Mouse (Mus musculus) layer of hippocampus, postnatal 14 days (tissue): Measurements from ENCODE around the gene Sfr1. TPM values are rescaled to one million over a fixed set of nuclear protein-coding genes. Genes with fewer than 3 reads are reported as not detected.

Experiments used
- DNase-seq, 2 experiments: peaks; one replicate each; pipeline ENCODE4 v3.0.0; 2021 to 2022; ENCODE audit warnings: low spot score in 2 of 2, mixed read lengths in 1 of 2
- microRNA-seq, 2 experiments: library from miRNA; unstranded; fragments of <30 nt; microRNA quantifications; one replicate each; pipeline ENCODE4 v1.2.0; 2021
- total RNA-seq, 2 experiments: library from RNA; stranded (reverse); gene quantifications; 2 replicates each; pipeline ENCODE4 v1.2.3; 2021

Sfr1 gene
- total RNA-seq, 2 experiments from 2014 or later, result 98.3 to 110 TPM

- no peak for DNase-seq
These were observed 17.5 kb downstream of the Sfr1 start for GRCm38 (mm10) chr19:47748950-47749349.

- DNase-seq, result no peak
These were observed 18.9 kb downstream of the Sfr1 start for GRCm38 (mm10) chr19:47750391-47750790.

DNA sequence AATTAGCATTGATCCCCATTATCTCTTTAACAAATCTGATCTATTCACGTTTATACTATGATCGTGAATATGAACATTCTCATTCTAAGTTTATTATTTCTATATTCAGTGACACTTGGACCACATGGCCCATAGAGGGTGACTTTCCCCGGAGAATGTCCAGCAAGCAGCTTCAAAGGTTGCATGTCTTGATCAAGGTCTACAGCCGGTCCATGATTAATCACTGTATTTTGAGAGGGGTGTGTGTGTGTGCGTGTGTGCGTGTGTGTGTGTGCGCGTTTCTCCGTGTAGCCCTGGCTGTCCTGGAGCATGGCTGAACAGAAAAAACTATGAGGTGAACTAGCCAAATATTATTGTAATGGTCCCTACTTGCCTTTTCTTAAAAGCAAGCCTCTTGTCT lies 21.0 kb downstream of the Sfr1 start:
- no peak for DNase-seq

DNA sequence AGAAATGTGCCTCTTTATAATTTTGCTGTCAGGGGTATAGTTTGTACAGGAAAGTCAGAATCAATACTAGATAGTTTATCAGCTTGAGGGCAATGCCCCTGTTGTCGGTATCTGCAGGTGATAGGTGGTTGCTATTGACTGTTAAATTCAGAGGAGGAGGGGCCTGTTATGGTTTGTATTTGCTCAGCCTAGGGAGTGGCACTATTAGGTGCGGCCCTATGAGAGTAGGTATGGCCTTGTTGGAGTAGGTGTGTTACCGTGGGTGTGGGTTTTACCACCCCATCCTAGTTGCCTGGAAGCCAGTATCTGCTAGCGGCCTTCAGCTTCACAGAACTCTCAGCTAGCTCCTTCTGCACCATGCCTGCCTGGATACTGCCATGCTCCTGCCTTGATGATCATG lies 22.4 kb downstream of the Sfr1 start:
- DNase-seq, result no peak

DNA sequence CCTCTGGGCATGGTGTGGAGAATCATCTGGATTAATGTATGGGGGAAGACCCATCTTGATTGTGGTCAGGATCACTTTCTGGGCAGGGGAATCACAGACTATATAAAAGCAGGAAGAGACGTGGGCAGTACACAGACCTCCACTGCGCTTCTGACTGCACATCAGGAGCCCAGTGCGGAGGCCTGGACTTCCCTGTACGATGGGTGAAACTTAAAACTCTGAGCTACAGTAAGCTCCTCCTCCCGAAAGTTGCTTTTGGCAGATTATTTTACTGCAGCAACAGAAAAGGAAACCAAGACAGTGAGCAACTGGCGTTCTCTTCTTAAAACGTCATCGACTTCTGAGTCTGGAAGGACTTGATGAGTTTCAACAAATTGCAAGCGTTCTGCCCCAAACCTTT lies 23.4 kb downstream of the Sfr1 start:
- no peak for DNase-seq

- DNase-seq, result no peak
These were observed 24.1 kb downstream of the Sfr1 start for GRCm38 (mm10) chr19:47755625-47756024.

GRCm38 (mm10) chr19:47777847-47778246 lies 46.4 kb downstream of the Sfr1 start:
- DNase-seq, result no peak

DNA sequence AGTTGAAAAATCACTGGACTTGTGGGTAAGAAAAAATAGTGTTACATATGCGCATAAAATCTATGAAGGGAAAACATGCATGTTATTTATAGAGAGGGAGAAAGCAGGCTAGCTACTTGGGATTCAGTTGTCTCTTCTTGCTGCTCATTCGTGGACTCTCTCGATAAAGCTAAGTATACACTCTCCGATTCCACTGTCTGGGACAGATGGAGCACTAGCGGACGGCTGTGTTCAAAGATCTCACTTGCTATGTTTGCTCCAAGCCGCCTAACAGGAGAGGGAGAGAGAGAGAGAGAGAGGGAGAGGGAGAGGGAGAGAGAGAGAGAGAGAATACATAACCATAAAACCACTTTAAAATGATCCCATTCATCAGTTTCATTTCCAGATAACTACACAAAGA lies 48.7 kb downstream of the Sfr1 start:
- no peak for DNase-seq

- DNase-seq, result no peak
These were observed 49.5 kb downstream of the Sfr1 start for GRCm38 (mm10) chr19:47780972-47781371.

DNA sequence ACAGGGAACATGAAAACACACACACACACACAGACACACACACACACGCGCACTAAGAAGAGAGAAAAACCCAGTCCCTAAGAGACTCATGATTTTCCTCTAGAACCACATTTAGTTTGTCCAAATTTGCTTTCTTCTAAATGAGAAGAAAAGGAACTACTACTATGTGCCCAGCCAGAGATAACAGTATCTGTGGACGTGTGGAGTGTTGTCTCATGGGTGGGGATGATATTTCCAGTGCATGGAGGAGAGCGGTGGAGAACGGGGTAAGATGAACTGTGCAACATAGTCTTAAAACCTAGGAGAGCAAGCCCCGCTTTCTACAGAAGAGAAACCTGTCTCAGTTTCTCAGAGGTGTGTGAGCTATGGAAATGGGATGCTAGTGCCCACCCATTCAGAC lies 52.4 kb downstream of the Sfr1 start:
- no peak for DNase-seq

Small RNA genes within 50 kb of the gene (microRNA-seq; reads per million reads assigned to microRNA genes)
- 0 reads per million in 2 experiments for gene Mir8090

Other genes starting within 250 kb of the Sfr1 start
- 10 to 100 TPM; 18.5 to 21.1 TPM for gene Stn1, start 194.2 kb upstream of the Sfr1 start, total RNA-seq
- gene Slk, start 152.0 kb upstream of the Sfr1 start, total RNA-seq, result 10 to 100 TPM; 56.5 to 60.7 TPM
- gene Col17a1, start 39.6 kb upstream of the Sfr1 start, total RNA-seq, result under 1 TPM; 0.16 to 0.19 TPM
- gene Gsto1, start 123.3 kb downstream of the Sfr1 start, total RNA-seq, result 10 to 100 TPM; 74.0 to 77.7 TPM
- 1 to 10 TPM; 1.8 to 3.0 TPM for gene Gsto2, start 133.9 kb downstream of the Sfr1 start, total RNA-seq
- 1 to 10 TPM; 1.5 to 4.8 TPM for gene Cfap43, start 187.6 kb downstream of the Sfr1 start, total RNA-seq
- 1 to 10 TPM; 1.7 to 1.9 TPM for gene Itprip, start 187.6 kb downstream of the Sfr1 start, total RNA-seq
- gene Cfap58, start 206.0 kb downstream of the Sfr1 start, total RNA-seq, result under 1 TPM; 0.29 to 0.55 TPM